Mouse (Mus musculus) forebrain, embryonic 15.5 days (tissue): ENCODE results near the gene Tpcn2. TPM values are rescaled to one million over a fixed set of nuclear protein-coding genes. Genes with fewer than 3 reads are reported as not detected.

Experiments used
- ATAC-seq: fragments of 200-750 bp; cut with Nextera tagmentation; replicated peaks from 2 replicates; pipeline ENCODE4 v1.8.0; 2017; ENCODE audit warnings: mild to moderate bottlenecking, moderate TSS enrichment, moderate library complexity
- H3K27ac ChIP-seq: fragments of 300-500 bp; sonication (generic); replicated peaks from 2 replicates; pipeline ENCODE4 v1.5.1; 2015; ENCODE audit warnings: mild to moderate bottlenecking, inconsistent platforms
- H3K27me3 ChIP-seq: fragments of 300-500 bp; sonication (generic); 2 replicates; pipeline ENCODE4 v1.6.1; 2015; ENCODE audit warnings: inconsistent platforms
- H3K36me3 ChIP-seq: fragments of 300-500 bp; sonication (generic); 2 replicates; pipeline ENCODE4 v1.6.1; 2015; ENCODE audit warnings: mild to moderate bottlenecking, inconsistent platforms
- H3K4me1 ChIP-seq: fragments of 300-500 bp; sonication (generic); 2 replicates; pipeline ENCODE4 v1.6.1; 2015; ENCODE audit warnings: inconsistent platforms
- H3K4me2 ChIP-seq: fragments of 300-500 bp; sonication (generic); replicated peaks from 2 replicates; pipeline ENCODE4 v1.6.1; 2015; ENCODE audit warnings: mild to moderate bottlenecking, inconsistent platforms
- H3K4me3 ChIP-seq: fragments of 300-500 bp; sonication (generic); 2 replicates; pipeline ENCODE4 v1.5.1; 2015; ENCODE audit warnings: mild to moderate bottlenecking, inconsistent platforms
- H3K9ac ChIP-seq: fragments of 300-500 bp; sonication (generic); replicated peaks from 2 replicates; pipeline ENCODE4 v1.6.1; 2015; ENCODE audit warnings: mild to moderate bottlenecking, inconsistent platforms
- H3K9me3 ChIP-seq: fragments of 300-500 bp; sonication (generic); 2 replicates; pipeline ENCODE4 v1.6.1; 2016; ENCODE audit warnings: inconsistent platforms
- WGBS: fragments of 180-500 bp; shearing (Covaris S2); methylation state at CpG from one replicate; pipeline ENCODE4 v1.1.7; 2015; ENCODE audit warnings: mixed read lengths; 5-methylcytosine and 5-hydroxymethylcytosine counted together
- polyA plus RNA-seq: library from polyadenylated mRNA; unstranded; fragments of >200 nt; fragmentation: Nextera tagmentation; extraction: Ambion mirVana; gene quantifications from 2 replicates; pipeline ENCODE4 v1.2.1, GENCODE M21; 2015

Gene Tpcn2
- polyA plus RNA-seq, 1 experiment from 2014 or later = 2.9 TPM

- H3K4me2 ChIP-seq = peak overlapping the region; percentile 38; the same call in 1 of the 2 replicates
- peak overlapping the region; percentile 49 for H3K9ac ChIP-seq
- H3K4me3 ChIP-seq = no peak overlapping the region
- peak overlapping the region; percentile 91 for H3K27ac ChIP-seq
- WGBS = 33% methylated on average over 6 of the region's 6 CpGs
- H3K9me3 ChIP-seq = no peaks in the 10 kb centered on the region
- no peaks in the 10 kb centered on the region for H3K27me3 ChIP-seq
- ATAC-seq = no peak
- H3K4me1 ChIP-seq = peaks cover 28% of the 10 kb centered on the region
- no peaks in the 10 kb centered on the region for H3K36me3 ChIP-seq
These were observed 77.0 kb downstream of the Tpcn2 start for GRCm38 (mm10) chr7:145206801-145207200.

GRCm38 (mm10) chr7:145206056-145206610 lies 77.7 kb downstream of the Tpcn2 start:
- H3K27ac ChIP-seq = peak overlapping the region; percentile 91
- under 1% methylated on average over 34 of the region's 34 CpGs for WGBS
- H3K9ac ChIP-seq = peak overlapping the region; percentile 49
- H3K4me1 ChIP-seq = peaks cover 24% of the 10 kb centered on the region
- no peaks in the 10 kb centered on the region for H3K27me3 ChIP-seq
- H3K4me2 ChIP-seq = peak overlapping the region; percentile 38
- peak overlapping the region; percentile 12 for H3K4me3 ChIP-seq
- H3K9me3 ChIP-seq = no peaks in the 10 kb centered on the region
- H3K36me3 ChIP-seq = no peaks in the 10 kb centered on the region
- peak; percentile 96 for ATAC-seq

DNA sequence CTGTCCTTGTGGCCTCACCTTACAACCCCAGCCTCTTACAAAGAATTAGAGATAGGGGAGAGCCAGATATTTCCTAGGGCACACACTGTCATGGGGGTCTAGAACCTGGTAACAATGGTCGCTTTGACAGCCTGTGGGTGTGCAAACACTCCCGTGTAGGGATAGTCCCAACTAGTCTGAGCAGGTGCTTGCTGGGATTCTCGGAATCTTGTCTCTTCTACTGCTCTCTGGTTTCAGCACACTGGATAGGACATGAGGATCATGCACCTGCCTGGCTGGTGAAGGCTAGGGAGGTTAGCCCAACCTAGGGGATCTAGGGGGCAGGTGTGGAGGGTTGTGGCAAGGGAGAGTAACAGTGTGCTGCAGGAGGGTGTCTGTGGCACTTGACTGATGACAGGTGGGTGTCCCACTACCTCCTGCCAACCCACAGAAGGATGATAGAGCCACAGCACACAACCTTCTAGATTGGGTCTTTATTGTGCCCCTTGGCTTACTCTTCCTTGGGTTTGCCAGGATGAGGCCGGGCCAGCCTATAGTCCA lies 78.4 kb downstream of the Tpcn2 start:
- no peak for ATAC-seq
- Histone ChIP-seq H3K36me3 (no peaks in the 10 kb centered on the region), H3K27ac (peak overlapping the region; percentile 91), H3K4me1 (peaks cover 18% of the 10 kb centered on the region), H3K9ac (no peak overlapping the region), H3K27me3 (no peaks in the 10 kb centered on the region), H3K4me3 (no peak overlapping the region), H3K9me3 (no peaks in the 10 kb centered on the region), H3K4me2 (no peak overlapping the region)
- WGBS = 76% methylated on average over 4 of the region's 4 CpGs

- Histone ChIP-seq H3K27ac (no peak overlapping the region), H3K4me2 (no peak overlapping the region), H3K27me3 (no peaks in the 10 kb centered on the region), H3K9me3 (no peaks in the 10 kb centered on the region), H3K36me3 (no peaks in the 10 kb centered on the region), H3K4me1 (peaks cover 14% of the 10 kb centered on the region), H3K4me3 (no peak overlapping the region), H3K9ac (no peak overlapping the region)
- ATAC-seq = no peak
- 45% methylated on average over 2 of the region's 2 CpGs for WGBS
These were observed 84.1 kb downstream of the Tpcn2 start for GRCm38 (mm10) chr7:145199711-145200110.

DNA sequence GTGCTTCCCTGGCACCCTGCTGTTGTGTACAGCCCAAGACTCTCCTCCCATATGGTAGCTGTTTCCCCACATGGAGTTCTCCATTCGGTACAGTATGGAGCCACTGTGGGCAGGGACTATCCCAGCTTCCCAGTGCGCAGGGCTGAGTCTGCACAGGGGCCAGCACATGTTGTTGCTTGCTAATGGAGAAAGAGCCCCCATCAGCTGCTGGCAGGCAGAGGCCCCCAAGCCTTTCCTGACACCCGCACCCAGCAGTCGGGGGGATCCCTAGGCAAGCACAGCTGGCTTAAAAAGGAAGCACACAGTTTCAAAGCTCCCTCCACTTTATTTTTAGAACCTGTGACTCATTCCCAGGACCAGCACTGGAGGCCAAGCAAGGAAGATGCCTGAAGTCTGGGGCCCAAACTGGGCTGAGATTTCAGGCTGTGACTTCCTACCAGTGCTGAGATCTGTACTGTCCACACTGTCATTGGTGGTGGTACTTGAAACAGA lies 85.5 kb downstream of the Tpcn2 start:
- Histone ChIP-seq H3K9ac (no peak overlapping the region), H3K27ac (no peak overlapping the region)

DNA sequence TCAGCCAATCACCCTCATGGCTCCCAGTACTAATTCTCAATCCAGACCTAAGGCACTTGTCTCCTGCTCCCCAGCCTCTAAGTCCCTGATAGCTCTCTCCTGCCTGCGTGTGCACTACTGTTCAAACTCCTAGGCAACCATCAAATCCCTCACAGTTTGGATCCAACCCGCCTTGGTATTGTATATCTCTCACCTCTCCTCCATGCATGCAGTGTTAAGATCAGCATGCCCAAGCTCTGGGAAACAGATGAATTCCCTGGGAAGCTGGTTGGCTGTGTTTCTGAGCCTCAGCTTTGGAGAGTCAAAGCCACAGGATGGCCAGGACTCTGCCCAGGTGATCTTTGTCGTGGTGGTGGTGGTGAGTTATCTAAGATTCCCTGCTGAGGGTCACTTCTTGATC lies 86.1 kb downstream of the Tpcn2 start:
- Histone ChIP-seq H3K4me1 (peaks cover 23% of the 10 kb centered on the region), H3K36me3 (no peaks in the 10 kb centered on the region), H3K27ac (no peak overlapping the region), H3K9ac (no peak overlapping the region), H3K4me2 (no peak overlapping the region), H3K9me3 (no peaks in the 10 kb centered on the region), H3K27me3 (no peaks in the 10 kb centered on the region), H3K4me3 (no peak overlapping the region)
- no peak for ATAC-seq
- 58% methylated on average over 3 of the region's 3 CpGs for WGBS

More for the DNA sequence above, 85.5 kb downstream of the Tpcn2 start:
- no peak overlapping the region for H3K4me2 ChIP-seq
- no peaks in the 10 kb centered on the region for H3K9me3 ChIP-seq
- 65% methylated on average over 4 of the region's 4 CpGs for WGBS
- H3K36me3 ChIP-seq = no peaks in the 10 kb centered on the region
- peaks cover 23% of the 10 kb centered on the region for H3K4me1 ChIP-seq
- no peaks in the 10 kb centered on the region for H3K27me3 ChIP-seq
- no peak for ATAC-seq
- H3K4me3 ChIP-seq = no peak overlapping the region

- H3K4me1 ChIP-seq = peaks cover 23% of the 10 kb centered on the region
- 88% methylated on average over 3 of the region's 3 CpGs for WGBS
These were observed 86.8 kb downstream of the Tpcn2 start for GRCm38 (mm10) chr7:145197042-145197441.

GRCm38 (mm10) chr7:145196340-145196739 lies 87.5 kb downstream of the Tpcn2 start:
- 87% methylated on average over 6 of the region's 6 CpGs for WGBS
- Histone ChIP-seq H3K9ac (no peak overlapping the region), H3K4me3 (no peak overlapping the region), H3K27me3 (no peaks in the 10 kb centered on the region), H3K36me3 (no peaks in the 10 kb centered on the region), H3K27ac (no peak overlapping the region), H3K4me1 (peaks cover 23% of the 10 kb centered on the region), H3K4me2 (no peak overlapping the region), H3K9me3 (no peaks in the 10 kb centered on the region)
- ATAC-seq = no peak

More at GRCm38 (mm10) chr7:145197042-145197441, 86.8 kb downstream of the Tpcn2 start:
- Histone ChIP-seq H3K27me3 (no peaks in the 10 kb centered on the region), H3K27ac (no peak overlapping the region), H3K9me3 (no peaks in the 10 kb centered on the region), H3K4me3 (no peak overlapping the region), H3K4me2 (no peak overlapping the region), H3K9ac (no peak overlapping the region), H3K36me3 (no peaks in the 10 kb centered on the region)
- ATAC-seq = no peak

GRCm38 (mm10) chr7:145195186-145195927 lies 88.5 kb downstream of the Tpcn2 start:
- Histone ChIP-seq H3K4me3 (no peak overlapping the region), H3K27me3 (no peaks in the 10 kb centered on the region), H3K27ac (no peak overlapping the region), H3K9ac (no peak overlapping the region), H3K4me2 (no peak overlapping the region), H3K36me3 (no peaks in the 10 kb centered on the region), H3K9me3 (no peaks in the 10 kb centered on the region), H3K4me1 (peaks cover 23% of the 10 kb centered on the region)
- 54% methylated on average over 5 of the region's 5 CpGs for WGBS
- ATAC-seq = no peak

DNA sequence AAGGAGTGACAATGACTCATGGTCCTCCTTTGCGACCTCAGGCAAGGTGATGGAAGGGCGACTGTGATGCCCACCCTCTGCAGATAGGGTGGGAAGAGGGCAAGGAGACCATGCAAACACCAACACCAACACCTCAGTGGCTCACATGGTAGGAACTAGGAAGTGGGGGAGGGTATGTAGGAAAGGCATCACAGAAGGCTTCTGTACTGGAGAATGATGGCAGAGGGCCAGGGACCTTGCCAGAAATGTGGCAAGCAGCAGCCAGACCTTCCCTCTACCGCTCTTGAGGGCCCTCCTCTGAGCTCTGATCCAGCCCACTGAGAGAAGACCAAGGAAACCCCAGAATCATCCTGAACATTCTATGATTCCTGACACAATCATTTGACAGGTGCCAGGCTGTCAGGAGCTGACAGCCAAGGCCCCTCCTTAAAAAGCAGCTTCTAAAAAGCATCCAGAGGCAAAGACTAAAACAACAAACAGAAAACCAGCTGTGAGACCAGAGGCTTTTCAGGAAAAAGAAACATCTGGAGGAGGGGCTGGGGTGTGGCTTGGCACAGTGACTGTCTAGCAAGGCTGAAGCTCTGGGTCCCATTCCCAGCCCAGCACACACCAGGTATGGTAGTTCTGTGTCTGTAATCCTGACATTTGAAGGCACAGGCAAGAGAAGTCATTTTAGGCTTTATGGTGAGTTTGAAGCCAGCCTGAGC lies 89.2 kb downstream of the Tpcn2 start:
- no peak overlapping the region for H3K4me2 ChIP-seq
- no peak overlapping the region for H3K4me3 ChIP-seq
- peak; percentile 65; the same call in 1 of the 2 replicates for ATAC-seq
- 0 out of 2 replicates have a peak overlapping the region, but pooled peaks have one; percentile 25 for H3K27ac ChIP-seq
- no peaks in the 10 kb centered on the region for H3K27me3 ChIP-seq
- H3K36me3 ChIP-seq = no peaks in the 10 kb centered on the region
- H3K9me3 ChIP-seq = no peaks in the 10 kb centered on the region
- H3K9ac ChIP-seq = no peak overlapping the region
- H3K4me1 ChIP-seq = peaks cover 23% of the 10 kb centered on the region
- 63% methylated on average over 3 of the region's 3 CpGs for WGBS

DNA sequence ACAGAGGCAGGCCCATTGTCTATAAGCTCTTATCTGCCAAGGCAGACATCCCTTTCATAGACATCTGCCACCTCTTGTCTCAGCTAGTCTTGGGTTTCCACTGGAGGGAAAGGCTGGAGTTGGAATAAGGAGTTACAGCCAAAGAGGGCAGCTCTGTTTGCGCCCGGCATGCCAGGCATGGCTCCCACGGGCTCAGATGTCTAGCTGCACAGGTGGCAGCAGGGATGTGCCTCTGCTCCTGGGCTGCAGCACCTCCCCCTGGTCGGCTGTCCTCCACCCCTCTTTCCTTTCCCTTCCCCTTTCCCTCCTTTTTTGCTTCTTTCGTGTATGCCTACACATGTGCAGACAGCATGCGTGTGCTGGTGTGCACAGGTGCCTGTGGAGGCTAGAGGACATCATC lies 91.0 kb downstream of the Tpcn2 start:
- Histone ChIP-seq H3K27me3 (no peaks in the 10 kb centered on the region), H3K9me3 (no peaks in the 10 kb centered on the region), H3K4me2 (no peak overlapping the region), H3K4me3 (no peak overlapping the region), H3K36me3 (no peaks in the 10 kb centered on the region), H3K9ac (no peak overlapping the region), H3K27ac (no peak overlapping the region), H3K4me1 (peaks cover 18% of the 10 kb centered on the region)
- ATAC-seq = no peak
- 83% methylated on average over 6 of the region's 6 CpGs for WGBS

DNA sequence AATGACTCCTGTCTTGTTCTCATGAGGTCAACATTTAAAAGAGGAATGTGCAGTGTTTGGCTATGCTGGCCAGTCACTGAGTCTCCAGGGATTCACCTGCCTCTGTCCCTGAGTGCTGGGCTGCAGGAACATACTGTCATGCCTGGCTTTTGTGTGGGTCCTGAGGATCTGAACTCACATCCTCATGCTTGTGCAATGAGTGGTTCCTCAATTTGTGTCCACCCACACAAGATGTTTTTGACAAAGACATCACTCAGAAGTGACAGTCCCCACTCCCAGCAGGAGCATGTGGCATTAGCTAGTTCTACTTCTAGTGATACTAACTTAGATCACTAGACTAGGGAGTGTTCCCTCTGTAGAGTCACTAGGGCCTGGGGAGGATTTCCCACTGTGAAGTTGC lies 93.3 kb downstream of the Tpcn2 start:
- H3K27ac ChIP-seq = no peak overlapping the region
- H3K4me1 ChIP-seq = peaks cover 16% of the 10 kb centered on the region
- H3K36me3 ChIP-seq = no peaks in the 10 kb centered on the region
- H3K4me3 ChIP-seq = no peak overlapping the region
- no peaks in the 10 kb centered on the region for H3K27me3 ChIP-seq
- ATAC-seq = no peak
- H3K9ac ChIP-seq = no peak overlapping the region
- no peaks in the 10 kb centered on the region for H3K9me3 ChIP-seq
- no peak overlapping the region for H3K4me2 ChIP-seq
